Mouse (Mus musculus) layer of hippocampus, adult 11-12 months (tissue): ENCODE results near the gene Vinac1.
"Not testable (repeated sequence)": the region's sequence is repeated elsewhere in the genome, so short reads cannot be mapped to it uniquely, and the experiment has no call there.

Source experiments
- DNase-seq: peaks from one replicate; pipeline ENCODE4 v3.0.0; 2022; ENCODE audit warnings: low spot score

The Vinac1 gene

GRCm38 (mm10) chr2:129038937-129039631, 8.9 kb downstream of the Vinac1 start:
- no peak for DNase-seq

DNA sequence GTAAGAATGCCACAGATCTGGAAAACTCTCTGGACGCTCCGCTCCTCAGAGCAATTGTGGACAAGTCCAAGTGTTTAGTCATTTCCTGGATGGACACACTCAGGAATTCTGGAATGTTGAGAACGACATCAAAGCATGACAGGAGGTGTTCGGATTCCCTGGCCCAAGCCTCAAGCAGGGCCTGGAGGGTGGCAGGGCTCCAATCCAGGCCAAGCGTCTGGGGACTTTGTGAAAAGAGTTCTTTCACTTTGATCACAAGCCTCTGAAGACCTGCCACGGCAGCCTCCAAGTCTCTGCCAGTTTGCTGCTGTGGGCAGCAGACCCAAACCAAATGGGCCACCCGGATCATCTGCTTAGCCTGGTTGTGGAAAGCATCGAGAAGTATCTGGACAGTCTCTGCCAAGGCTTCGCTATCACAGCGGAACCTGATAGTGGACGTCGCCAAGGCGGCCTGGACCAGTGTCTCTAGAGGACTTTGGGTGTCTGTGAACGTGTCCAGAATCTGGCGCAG, 9.5 kb downstream of the Vinac1 start:
- DNase-seq: no peak

DNA sequence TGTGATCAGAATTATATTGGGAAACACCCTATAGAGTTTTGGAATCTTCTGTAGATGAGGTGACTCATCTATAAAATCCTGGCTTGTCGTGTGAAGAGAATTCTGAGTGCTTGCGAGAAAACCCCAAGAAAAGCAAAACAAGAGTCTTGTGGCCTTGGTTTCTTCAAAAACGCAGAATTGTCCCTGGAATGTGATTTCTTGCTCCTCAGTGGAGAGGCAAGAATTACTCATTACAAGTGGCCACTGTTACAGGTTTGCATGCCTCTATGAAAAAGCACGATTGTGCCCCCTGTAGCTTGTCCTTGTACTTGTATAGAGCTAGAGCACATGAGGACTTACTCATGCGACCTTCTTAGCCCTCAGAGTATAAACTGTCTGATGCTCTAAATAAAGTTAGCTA, 12.6 kb downstream of the Vinac1 start:
- DNase-seq: no peak

DNA sequence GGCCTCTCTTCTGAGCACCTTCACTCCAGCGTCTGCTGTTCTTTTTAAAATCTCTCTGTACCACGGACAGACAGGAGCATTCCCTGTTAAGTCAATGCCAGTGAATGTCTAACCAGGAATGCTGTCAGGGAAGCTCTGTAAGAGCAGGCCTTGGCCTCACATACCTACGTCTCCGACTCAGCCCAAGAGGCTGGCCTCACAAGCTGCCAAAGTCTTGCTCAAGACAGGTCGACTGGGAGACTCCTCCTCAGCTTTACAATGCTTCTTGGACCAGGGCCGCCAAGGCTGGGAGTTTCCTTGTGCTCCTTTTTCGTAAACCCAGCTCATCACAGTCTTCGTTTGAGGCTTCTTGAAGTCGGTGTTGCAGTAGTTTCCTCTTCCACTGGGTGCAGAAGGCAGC, 23.2 kb downstream of the Vinac1 start:
- no peak for DNase-seq

DNA sequence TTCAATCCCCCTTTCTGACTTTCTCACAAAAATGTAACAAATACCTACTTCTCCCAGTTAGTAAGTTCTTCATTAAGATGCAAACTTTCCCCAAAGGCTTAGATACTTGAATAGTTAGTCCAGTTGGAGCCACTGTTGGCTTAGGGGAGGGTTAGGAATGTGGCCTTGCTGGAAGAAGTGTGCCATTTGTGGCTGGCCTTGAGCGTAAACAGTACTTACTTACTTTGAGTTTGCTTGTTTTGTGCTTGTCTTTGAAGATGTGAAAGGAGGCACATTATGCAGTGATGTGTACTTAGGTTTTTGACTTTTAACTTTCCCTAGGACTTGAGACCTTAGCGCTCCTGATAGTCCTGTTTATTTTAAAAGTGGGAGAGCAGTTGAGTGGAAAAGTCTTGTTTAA, 27.9 kb downstream of the Vinac1 start:
- DNase-seq: no peak

DNA sequence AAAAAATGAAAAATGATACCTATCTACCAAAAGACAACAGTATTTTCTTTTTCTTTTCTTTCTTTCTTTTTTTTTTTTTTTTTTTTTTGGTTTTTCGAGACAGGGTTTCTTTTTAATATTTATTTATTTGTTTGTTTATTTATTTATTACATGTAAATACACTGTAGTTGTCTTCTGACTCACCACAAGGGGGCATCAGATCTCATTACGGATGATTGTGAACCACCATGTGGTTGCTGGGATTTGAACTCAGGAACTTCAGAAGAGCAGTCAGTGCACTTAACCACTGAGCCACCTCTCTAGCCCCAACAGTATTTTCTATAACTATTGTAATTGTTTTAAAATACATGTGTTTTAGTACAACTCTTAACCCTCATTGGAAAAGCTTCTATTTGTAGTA, 39.1 kb downstream of the Vinac1 start:
- not testable (repeated sequence) for DNase-seq

- DNase-seq: no peak
Observed at GRCm38 (mm10) chr2:129006194-129006749, 41.7 kb downstream of the Vinac1 start.

- no peak for DNase-seq
Observed at GRCm38 (mm10) chr2:129004872-129005271, 43.1 kb downstream of the Vinac1 start.

DNA sequence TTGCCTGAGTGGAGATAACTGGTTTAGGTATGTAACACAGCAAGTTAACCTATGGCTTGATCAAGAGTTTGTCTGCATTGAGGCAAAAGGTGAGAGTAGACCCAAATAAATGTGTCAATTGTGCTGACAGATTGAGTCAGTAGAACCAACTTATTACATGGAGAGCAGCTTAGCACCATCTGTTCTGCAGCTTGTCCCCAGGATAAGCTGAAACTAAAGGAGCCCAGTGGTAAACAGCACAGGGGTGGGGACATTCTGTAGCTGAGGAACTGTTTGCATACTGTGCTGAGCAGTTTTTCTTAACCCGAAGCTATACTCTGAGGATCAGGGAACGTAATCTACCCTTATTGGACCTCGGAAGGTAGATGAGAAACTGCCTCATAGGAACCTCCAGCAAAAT, 63.2 kb downstream of the Vinac1 start:
- DNase-seq: peak; percentile 19

- DNase-seq: no peak
Observed at GRCm38 (mm10) chr2:128975572-128975971, 72.4 kb downstream of the Vinac1 start.
